Mouse (Mus musculus) E14TG2a.4 (cell line): ENCODE results near the gene F11.

Experiments
- H3K27me3 ChIP-seq: 2 replicates; pipeline ENCODE4 v1.6.1; 2014; ENCODE audit warnings: low read length, control low read depth; ENCODE audit not compliant: insufficient read depth
- H3K36me3 ChIP-seq: 2 replicates; pipeline ENCODE4 v1.6.1; 2014; ENCODE audit warnings: low read length, control low read depth; ENCODE audit not compliant: insufficient read depth
- H3K4me1 ChIP-seq: replicated peaks from 2 replicates; pipeline ENCODE4 v1.6.1; 2014; ENCODE audit warnings: low read depth, low read length, control low read depth
- H3K4me3 ChIP-seq: replicated peaks from 2 replicates; pipeline ENCODE4 v1.5.1; 2014; ENCODE audit warnings: mild to moderate bottlenecking, low read length
- H3K9me3 ChIP-seq: 2 replicates; pipeline ENCODE4 v1.6.1; 2014; ENCODE audit warnings: low read length, control low read depth
- CTCF ChIP-seq: conservative IDR thresholded peaks from 2 replicates; pipeline ENCODE4 v1.5.1; 2014; ENCODE audit warnings: low read length
- NANOG ChIP-seq: IDR thresholded peaks from 2 replicates; pipeline ENCODE4 v1.6.1; 2014; ENCODE audit warnings: borderline replicate concordance, low read length, mixed read lengths
- POU5F1 ChIP-seq: IDR thresholded peaks from 2 replicates; pipeline ENCODE4 v1.6.1; 2014; ENCODE audit warnings: low read length, borderline replicate concordance

The F11 gene

GRCm38 (mm10) chr8:45281630-45282029 is 19.8 kb upstream of the F11 start:
- Histone ChIP-seq H3K36me3 (no peaks in the 10 kb centered on the region), H3K9me3 (no peaks in the 10 kb centered on the region), H3K27me3 (peaks cover 5% of the 10 kb centered on the region; the same call in 1 of the 2 replicates), H3K4me1 (peaks cover 5% of the 10 kb centered on the region; the same call in 1 of the 2 replicates), H3K4me3 (no peak overlapping the region)
- TF ChIP-seq CTCF (no peak), NANOG (no peak), POU5F1 (no peak)

DNA sequence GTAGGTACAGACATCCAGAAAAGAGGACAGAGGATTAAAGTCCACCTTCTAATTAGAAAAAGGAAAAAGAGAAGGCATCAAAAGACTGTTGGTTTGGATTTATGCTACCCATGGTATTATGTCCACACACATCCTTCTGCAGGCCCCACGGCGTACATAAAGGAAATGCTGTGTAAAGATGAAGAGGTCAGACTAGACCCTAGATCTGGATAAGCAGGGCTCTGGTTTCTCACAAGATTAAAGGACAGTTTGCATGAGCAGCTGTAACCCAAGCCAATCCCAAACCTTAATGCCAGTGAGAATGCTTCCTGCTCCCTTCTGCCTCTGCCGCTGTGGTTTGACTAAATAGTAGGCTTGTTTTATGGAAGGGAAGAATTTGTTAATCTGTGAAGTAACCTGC is 15.6 kb upstream of the F11 start:
- Histone ChIP-seq H3K9me3 (no peaks in the 10 kb centered on the region), H3K27me3 (peaks cover 5% of the 10 kb centered on the region; the same call in 1 of the 2 replicates), H3K4me1 (peaks cover 5% of the 10 kb centered on the region; the same call in 1 of the 2 replicates), H3K36me3 (no peaks in the 10 kb centered on the region), H3K4me3 (no peak overlapping the region)
- TF ChIP-seq POU5F1: no peak
- TF ChIP-seq CTCF: no peak
- TF ChIP-seq NANOG: no peak

DNA sequence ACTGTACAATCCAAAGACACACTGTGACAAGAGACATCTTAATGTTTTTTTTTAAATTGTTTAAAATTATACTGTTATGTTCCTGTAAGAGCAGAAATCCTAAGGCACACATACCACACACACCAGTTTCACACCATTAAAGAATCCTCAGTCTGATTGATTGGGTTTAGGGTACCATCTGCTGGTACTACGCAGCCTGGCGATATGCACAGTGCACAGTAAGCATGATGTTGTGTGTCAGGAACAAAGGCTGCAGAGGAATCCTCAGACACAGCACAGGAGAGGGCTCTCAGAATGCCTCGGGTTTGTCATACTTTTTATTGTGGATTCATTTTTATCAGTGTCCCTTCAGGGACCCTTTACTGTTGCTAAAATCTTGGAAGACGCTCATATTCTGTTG is 12.5 kb upstream of the F11 start:
- Histone ChIP-seq H3K36me3 (no peaks in the 10 kb centered on the region), H3K9me3 (no peaks in the 10 kb centered on the region), H3K27me3 (peaks cover 5% of the 10 kb centered on the region; the same call in 1 of the 2 replicates), H3K4me1 (peaks cover 5% of the 10 kb centered on the region; the same call in 1 of the 2 replicates), H3K4me3 (no peak overlapping the region)
- TF ChIP-seq NANOG (no peak), POU5F1 (no peak), CTCF (no peak)

DNA sequence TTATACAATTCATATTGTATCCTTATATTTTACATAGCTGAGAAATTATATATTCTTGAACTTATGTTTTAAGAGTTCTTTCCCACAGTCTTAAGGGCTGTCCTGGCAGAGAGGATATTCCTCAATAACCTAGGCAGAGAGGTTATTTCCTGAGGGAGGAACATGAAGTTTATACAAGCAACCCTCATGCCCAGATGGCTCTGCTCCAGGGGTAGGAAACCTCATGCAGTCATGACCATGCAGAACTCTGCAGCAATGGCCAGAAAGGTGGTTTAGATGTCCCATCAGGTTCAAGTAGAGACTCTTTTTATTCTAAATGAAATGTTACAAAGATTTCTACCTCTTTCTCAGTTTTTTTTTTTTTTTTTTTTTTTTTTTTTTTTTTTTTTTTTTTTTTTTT is 7.2 kb upstream of the F11 start:
- peaks cover 21% of the 10 kb centered on the region for H3K9me3 ChIP-seq
- peaks cover 10% of the 10 kb centered on the region for H3K4me1 ChIP-seq
- H3K36me3 ChIP-seq: no peaks in the 10 kb centered on the region
- H3K27me3 ChIP-seq: no peaks in the 10 kb centered on the region
- TF ChIP-seq CTCF (no peak), NANOG (no peak), POU5F1 (no peak)
- H3K4me3 ChIP-seq: no peak overlapping the region

DNA sequence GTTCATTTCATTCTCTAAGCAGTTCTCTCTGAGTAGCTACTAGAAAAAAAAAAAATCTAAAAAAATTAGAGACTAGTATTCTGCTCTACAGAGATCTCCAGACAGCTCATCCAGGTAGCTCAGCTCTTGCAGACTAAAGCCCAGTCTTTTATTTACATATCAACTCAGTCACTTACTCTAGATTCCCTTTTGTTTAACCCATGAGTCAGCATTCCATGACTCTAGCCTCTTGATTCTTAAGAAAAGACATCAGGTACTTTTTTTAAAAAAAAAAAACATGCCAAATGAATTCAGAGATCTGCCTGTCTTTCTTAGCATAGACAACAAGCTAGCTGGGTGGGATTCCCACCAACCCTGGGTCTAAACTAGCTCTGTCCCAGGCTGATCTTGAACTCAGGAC is 6.7 kb upstream of the F11 start:
- TF ChIP-seq CTCF (no peak), NANOG (no peak), POU5F1 (no peak)
- no peaks in the 10 kb centered on the region for H3K27me3 ChIP-seq
- peaks cover 21% of the 10 kb centered on the region for H3K9me3 ChIP-seq
- no peak overlapping the region for H3K4me3 ChIP-seq
- H3K36me3 ChIP-seq: no peaks in the 10 kb centered on the region
- H3K4me1 ChIP-seq: peaks cover 10% of the 10 kb centered on the region

DNA sequence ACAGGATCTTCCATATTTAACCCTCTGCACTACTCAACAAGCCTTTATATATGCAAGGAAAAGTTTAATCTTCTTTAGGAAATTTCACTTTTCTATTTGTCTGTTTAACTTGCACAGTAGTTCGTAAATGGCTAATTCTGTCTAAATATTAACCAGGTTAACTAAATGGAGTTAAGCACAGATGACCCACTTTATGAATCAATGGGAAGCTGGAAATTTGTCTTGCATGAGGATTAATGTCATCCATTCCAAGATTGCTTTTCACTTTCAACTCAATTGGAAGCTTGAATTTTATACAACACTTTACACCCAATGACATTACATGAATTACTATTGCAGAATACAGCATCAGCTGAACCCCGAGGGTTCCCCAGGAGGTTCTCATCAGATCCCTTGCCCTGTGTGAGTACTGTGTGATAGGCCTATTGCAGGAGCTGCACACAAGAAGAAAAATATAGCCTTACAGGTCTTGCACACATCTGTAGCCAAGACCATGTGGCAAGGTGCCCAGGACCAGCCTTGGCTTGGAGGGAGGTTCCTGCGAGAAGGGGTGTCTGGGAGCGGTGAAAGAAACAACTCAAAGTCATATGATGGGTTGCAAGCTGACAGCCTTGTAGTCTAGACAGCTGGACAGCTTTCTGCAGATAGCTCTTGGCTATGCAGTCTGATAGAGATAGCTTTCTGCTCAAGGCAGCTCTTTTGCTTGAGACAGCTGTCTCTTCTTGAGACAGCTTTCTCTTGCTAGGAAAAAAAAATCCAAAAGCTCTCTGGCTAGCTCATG is 6.0 kb upstream of the F11 start:
- no peaks in the 10 kb centered on the region for H3K36me3 ChIP-seq
- TF ChIP-seq NANOG (no peak), CTCF (no peak), POU5F1 (no peak)

GRCm38 (mm10) chr8:45266993-45267392 is 5.2 kb upstream of the F11 start:
- no peaks in the 10 kb centered on the region for H3K36me3 ChIP-seq
- H3K4me1 ChIP-seq: peaks cover 10% of the 10 kb centered on the region
- H3K9me3 ChIP-seq: peaks cover 21% of the 10 kb centered on the region
- H3K27me3 ChIP-seq: no peaks in the 10 kb centered on the region
- H3K4me3 ChIP-seq: no peak overlapping the region
- peak; percentile 22; the same call in 1 of the 2 replicates for TF ChIP-seq NANOG
- no peak for TF ChIP-seq POU5F1

More for the DNA sequence above, 6.0 kb upstream of the F11 start:
- Histone ChIP-seq H3K27me3 (no peaks in the 10 kb centered on the region), H3K4me3 (no peak overlapping the region), H3K9me3 (peaks cover 21% of the 10 kb centered on the region), H3K4me1 (peaks cover 10% of the 10 kb centered on the region)

- Histone ChIP-seq H3K4me1 (peaks cover 10% of the 10 kb centered on the region), H3K9me3 (peaks cover 21% of the 10 kb centered on the region), H3K36me3 (no peaks in the 10 kb centered on the region), H3K4me3 (no peak overlapping the region), H3K27me3 (no peaks in the 10 kb centered on the region)
- no peak for TF ChIP-seq POU5F1
- no peak for TF ChIP-seq NANOG
- TF ChIP-seq CTCF: no peak
Observed at GRCm38 (mm10) chr8:45264918-45265317, 3.1 kb upstream of the F11 start.
